Mouse (Mus musculus): ENCODE data around the gene Rap2b.

Rap2b gene

GRCm38 (mm10) chr3:61406921-61407320, 45.5 kb downstream of the Rap2b start:
- DNase-seq (ENCODE audit: low read depth, low spot score): peak; percentile 40
- no peaks in the 10 kb centered on the region for H3K36me3 ChIP-seq (ENCODE audit: control insufficient read depth, insufficient read depth, low read length, poor library complexity, severe bottlenecking)
- no peaks in the 10 kb centered on the region for H3K27me3 ChIP-seq (ENCODE audit: control insufficient read depth, insufficient read depth, low read length, poor library complexity, severe bottlenecking)

- Histone ChIP-seq H3K36me3 (ENCODE audit: control insufficient read depth, insufficient read depth, low read length, poor library complexity, severe bottlenecking) (no peaks in the 10 kb centered on the region), H3K27me3 (ENCODE audit: control insufficient read depth, insufficient read depth, low read length, poor library complexity, severe bottlenecking) (no peaks in the 10 kb centered on the region)
- peak; percentile 20 for DNase-seq (ENCODE audit: low read depth, low spot score)
Measured at GRCm38 (mm10) chr3:61409683-61410082, 48.2 kb downstream of the Rap2b start.

- H3K36me3 ChIP-seq (ENCODE audit: control insufficient read depth, insufficient read depth, low read length, poor library complexity, severe bottlenecking): no peaks in the 10 kb centered on the region
- no peaks in the 10 kb centered on the region for H3K27me3 ChIP-seq (ENCODE audit: control insufficient read depth, insufficient read depth, low read length, poor library complexity, severe bottlenecking)
- no peak for DNase-seq (ENCODE audit: low read depth, low spot score)
Measured at GRCm38 (mm10) chr3:61415883-61416282, 54.4 kb downstream of the Rap2b start.
